Mouse (Mus musculus) small intestine, adult 2 months (tissue): Measurements from ENCODE around the gene Tmem106b. TPM values are rescaled to one million over a fixed set of nuclear protein-coding genes. Genes with fewer than 3 reads are reported as not detected.

Source experiments
- H3K27ac ChIP-seq: fragments of 200-500 bp; 2 replicates; pipeline ENCODE4 v1.5.1; 2012; ENCODE audit warnings: low read depth, low read length, control low read depth, inconsistent platforms; ENCODE audit not compliant: insufficient read depth
- H3K27me3 ChIP-seq: fragments of 200-500 bp; 2 replicates; pipeline ENCODE4 v1.6.1; 2012; ENCODE audit warnings: mild to moderate bottlenecking, moderate library complexity, low read length, inconsistent platforms; ENCODE audit not compliant: control insufficient read depth, insufficient read depth
- H3K36me3 ChIP-seq: fragments of 200-500 bp; 2 replicates; pipeline ENCODE4 v1.6.1; 2012; ENCODE audit warnings: mild to moderate bottlenecking, low read length, control low read depth, inconsistent platforms; ENCODE audit not compliant: control insufficient read depth, insufficient read depth
- H3K4me1 ChIP-seq: fragments of 200-500 bp; 2 replicates; pipeline ENCODE4 v1.6.1; 2012; ENCODE audit warnings: low read length, inconsistent platforms, mixed read lengths; ENCODE audit not compliant: control insufficient read depth, insufficient read depth, insufficient read length
- H3K4me3 ChIP-seq: fragments of 200-500 bp; 2 replicates; pipeline ENCODE4 v1.5.1; 2012; ENCODE audit warnings: low read depth, mild to moderate bottlenecking, control low read depth, inconsistent platforms, low read length, moderate library complexity
- CTCF ChIP-seq: fragments of 200-500 bp; IDR thresholded peaks from 2 replicates; pipeline ENCODE4 v1.5.1; 2012; ENCODE audit warnings: low read depth, mild to moderate bottlenecking, control low read depth, inconsistent platforms, low read length, moderate library complexity, mixed read lengths; ENCODE audit not compliant: insufficient replicate concordance, insufficient read length; ENCODE audit errors: extremely low read depth
- POLR2A ChIP-seq: fragments of 200-500 bp; IDR thresholded peaks from 2 replicates; pipeline ENCODE4 v1.6.1; 2012; ENCODE audit warnings: low read depth, mild to moderate bottlenecking, control low read depth, inconsistent platforms, low read length, moderate library complexity
- WGBS: fragments of 180-500 bp; shearing (Covaris S2); methylation state at CpG from one replicate; pipeline ENCODE4 v1.1.7; 2018; 5-methylcytosine and 5-hydroxymethylcytosine counted together
- polyA plus RNA-seq: library from polyadenylated mRNA; depleted of rRNA; stranded (reverse); fragments of >200 nt; gene quantifications from 2 replicates; pipeline ENCODE4 v1.2.3, GENCODE M21; 2012

Tmem106b gene
- polyA plus RNA-seq, 1 experiment, result 7.9 TPM

DNA sequence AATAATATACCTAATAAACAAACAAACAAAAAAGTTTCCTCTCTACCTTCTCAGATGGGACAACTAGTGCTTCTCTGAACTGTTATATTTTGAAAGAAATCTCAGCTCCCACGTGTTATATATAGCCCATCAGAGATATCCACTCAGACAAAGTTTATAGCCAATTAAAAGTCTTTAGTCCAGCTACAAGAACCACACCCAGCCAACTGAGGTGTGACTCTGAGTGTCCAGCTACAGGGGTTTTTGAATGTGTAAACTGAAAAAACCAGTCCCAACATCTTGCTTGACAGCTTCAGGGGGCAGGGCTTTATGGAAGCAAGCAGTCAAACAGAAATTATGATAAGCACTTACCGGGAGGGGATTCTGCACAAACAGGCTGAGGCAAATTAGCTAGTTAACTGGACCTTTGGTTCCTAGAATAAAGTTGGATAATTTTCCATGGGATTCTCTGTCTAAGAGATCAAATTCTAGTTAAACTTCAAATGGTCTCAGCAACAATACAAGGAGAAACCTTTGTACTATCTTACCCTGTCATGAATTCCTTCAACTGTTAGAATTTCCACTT, 6.8 kb upstream of the Tmem106b start:
- Histone ChIP-seq H3K27ac (no peak overlapping the region), H3K36me3 (no peaks in the 10 kb centered on the region), H3K4me3 (no peak overlapping the region), H3K4me1 (peaks cover 3% of the 10 kb centered on the region; the same call in 1 of the 2 replicates), H3K27me3 (no peaks in the 10 kb centered on the region)
- TF ChIP-seq POLR2A, result no peak
- TF ChIP-seq CTCF, result no peak
- 29% methylated on average over 2 of the region's 2 CpGs for whole genome bisulfite sequencing

DNA sequence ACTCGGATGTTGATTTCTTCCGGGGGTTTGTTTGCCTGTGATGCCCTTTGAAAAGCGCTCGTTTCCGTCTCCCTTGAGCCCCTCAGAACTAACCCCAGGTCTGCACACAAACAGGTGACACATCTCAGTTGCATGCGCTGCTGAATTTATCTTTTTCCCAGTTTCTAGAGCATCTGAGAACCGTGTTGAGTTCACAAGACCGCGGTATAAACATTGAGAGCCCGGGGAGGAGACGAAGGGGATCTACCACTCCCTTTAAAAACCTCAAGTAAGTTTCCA, 527 bp downstream of the Tmem106b start:
- H3K27ac ChIP-seq, result peak overlapping the region; percentile 68
- under 1% methylated on average over 11 of the region's 11 CpGs for WGBS
- H3K36me3 ChIP-seq, result peaks cover 9% of the 10 kb centered on the region
- H3K27me3 ChIP-seq, result no peaks in the 10 kb centered on the region
- TF ChIP-seq POLR2A (no peak), CTCF (no peak)
- peak overlapping the region; percentile 95 for H3K4me3 ChIP-seq
- peaks cover 4% of the 10 kb centered on the region; the same call in 1 of the 2 replicates for H3K4me1 ChIP-seq

DNA sequence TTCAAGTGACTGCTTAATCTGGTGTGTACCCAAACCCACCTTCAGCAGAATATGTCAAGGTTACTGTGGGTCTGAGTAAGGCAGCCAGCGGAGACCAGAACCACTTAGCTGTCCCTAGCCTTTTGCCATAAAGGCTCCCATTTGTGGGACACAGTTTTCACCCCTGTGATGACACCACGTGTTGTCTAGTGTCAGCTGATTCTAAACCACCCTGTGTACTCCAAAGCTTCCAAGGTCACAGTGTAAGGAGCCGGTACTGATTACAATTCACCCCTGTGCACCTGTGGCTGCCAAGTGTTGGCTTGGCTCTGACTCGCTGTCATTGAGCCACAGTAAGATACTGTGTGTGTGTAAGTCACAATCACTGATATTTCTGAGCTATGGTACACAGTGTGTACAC, 926 bp downstream of the Tmem106b start:
- Histone ChIP-seq H3K4me1 (peaks cover 4% of the 10 kb centered on the region; the same call in 1 of the 2 replicates), H3K27me3 (no peaks in the 10 kb centered on the region), H3K36me3 (peaks cover 9% of the 10 kb centered on the region), H3K27ac (0 out of 2 replicates have a peak overlapping the region, but pooled peaks have one; percentile 68), H3K4me3 (peak overlapping the region; percentile 95; the same call in 1 of the 2 replicates)
- WGBS, result 17% methylated on average over 4 of the region's 4 CpGs
- TF ChIP-seq POLR2A, result no peak
- TF ChIP-seq CTCF, result no peak

DNA sequence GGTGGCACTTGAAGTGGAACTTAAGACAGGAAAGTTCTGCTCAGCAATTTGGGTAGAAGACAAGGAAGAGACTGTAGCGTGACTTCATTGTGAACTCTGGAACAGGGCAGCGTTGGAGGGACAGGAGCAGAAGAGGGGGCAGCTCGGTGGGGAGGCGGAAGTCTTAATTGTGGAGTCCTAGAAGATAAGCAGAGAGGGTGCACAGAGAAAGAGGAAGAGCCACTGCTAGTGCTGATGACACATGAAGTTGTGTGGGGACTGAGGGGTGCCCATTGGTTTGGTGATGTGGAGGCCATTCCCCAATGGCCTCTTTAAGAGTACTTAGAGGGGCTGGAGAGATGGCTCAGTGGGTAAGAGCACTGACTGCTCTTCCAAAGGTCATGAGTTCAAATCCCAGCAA, 3.5 kb downstream of the Tmem106b start:
- WGBS, result 96% methylated on average over 4 of the region's 4 CpGs
- Histone ChIP-seq H3K4me3 (no peak overlapping the region), H3K27me3 (no peaks in the 10 kb centered on the region), H3K36me3 (peaks cover 15% of the 10 kb centered on the region), H3K4me1 (peaks cover 4% of the 10 kb centered on the region; the same call in 1 of the 2 replicates), H3K27ac (no peak overlapping the region)
- TF ChIP-seq CTCF, result no peak
- TF ChIP-seq POLR2A, result no peak

DNA sequence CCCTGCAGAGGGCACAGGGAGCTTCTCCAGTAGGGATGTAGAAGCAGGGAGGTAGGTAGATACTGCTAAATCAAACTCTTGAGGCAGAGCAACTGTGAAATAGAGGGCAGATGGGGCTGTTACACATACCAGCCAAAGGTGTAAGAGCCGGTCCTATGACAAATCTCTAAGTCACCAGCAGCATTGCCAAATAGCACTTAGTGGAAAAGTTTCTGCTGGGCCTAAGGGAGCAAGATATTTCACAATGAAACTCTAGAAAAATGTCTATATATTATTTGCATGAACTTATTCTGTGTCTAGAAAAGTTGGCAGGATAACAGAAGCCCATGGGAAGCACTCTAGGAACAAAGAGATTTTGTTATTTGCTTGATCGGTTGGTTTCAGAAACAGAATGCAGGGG, 4.3 kb downstream of the Tmem106b start:
- Histone ChIP-seq H3K36me3 (peaks cover 19% of the 10 kb centered on the region), H3K4me1 (peaks cover 4% of the 10 kb centered on the region; the same call in 1 of the 2 replicates), H3K4me3 (no peak overlapping the region), H3K27ac (no peak overlapping the region), H3K27me3 (no peaks in the 10 kb centered on the region)
- TF ChIP-seq CTCF (no peak), POLR2A (no peak)
- 69% methylated on average over 2 of the region's 2 CpGs for WGBS

DNA sequence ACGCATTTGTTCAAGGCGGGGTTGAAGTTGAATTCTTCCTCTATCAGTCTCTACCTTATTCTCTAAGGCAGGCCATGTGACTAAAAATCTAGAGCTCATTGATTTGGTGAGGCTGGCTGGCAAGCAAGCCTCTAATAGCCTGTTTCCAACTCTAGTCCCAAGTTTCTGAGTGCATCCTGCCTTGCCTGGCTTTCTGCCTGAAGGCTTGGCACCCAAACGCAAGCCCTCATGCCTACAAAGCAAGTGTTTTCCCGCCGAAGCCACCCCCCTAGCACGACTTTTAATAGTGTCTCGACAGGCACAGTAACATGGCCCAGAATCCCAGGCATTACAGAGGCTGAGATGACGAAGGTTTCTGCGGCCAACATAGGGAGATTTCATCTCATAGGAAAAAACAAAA, 13.3 kb downstream of the Tmem106b start:
- TF ChIP-seq CTCF (no peak), POLR2A (no peak)
- WGBS, result 88% methylated on average over 9 of the region's 9 CpGs

DNA sequence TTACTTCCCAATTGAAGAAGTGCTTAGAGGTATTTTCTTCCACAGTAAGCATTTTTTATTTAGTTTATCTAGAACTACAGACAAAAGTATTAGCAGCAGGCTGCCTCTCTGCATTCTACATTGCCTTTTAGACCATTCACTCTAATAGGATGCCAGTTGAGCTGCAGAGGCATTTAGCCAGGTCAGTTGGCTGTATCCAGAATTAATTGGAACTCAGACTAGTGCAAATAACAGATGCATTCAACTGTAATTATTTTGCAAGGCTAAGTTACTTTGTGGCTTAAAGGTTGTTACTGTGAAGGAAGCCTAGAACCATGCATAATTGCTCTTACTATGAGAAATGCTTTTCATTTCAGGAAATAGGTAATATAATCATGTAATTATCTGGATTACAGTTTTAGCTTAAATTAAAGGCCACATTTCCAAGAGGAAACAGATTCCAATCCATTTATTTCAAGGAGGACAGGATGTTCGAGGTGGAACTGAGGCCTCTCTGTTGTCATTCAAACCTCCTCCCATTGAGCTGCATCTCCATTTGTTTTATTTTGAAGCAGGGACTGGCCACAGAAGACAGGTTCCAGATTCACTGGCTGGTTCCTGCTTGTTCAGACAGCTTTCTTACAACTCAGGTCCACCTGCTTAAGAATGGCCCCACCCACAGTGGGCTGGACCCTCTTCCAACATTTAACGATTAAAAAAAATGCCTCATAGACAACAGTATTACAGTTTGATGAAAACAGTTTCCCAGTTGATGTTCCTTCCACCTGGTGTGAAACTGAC, 27.3 kb downstream of the Tmem106b start:
- H3K36me3 ChIP-seq, result no peaks in the 10 kb centered on the region
- 82% methylated on average over 2 of the region's 2 CpGs for whole genome bisulfite sequencing

More for the DNA sequence above, 13.3 kb downstream of the Tmem106b start:
- no peak overlapping the region for H3K27ac ChIP-seq
- H3K27me3 ChIP-seq, result no peaks in the 10 kb centered on the region
- H3K4me1 ChIP-seq, result no peaks in the 10 kb centered on the region
- H3K4me3 ChIP-seq, result no peak overlapping the region
- H3K36me3 ChIP-seq, result peaks cover 44% of the 10 kb centered on the region

More for the DNA sequence above, 27.3 kb downstream of the Tmem106b start:
- no peaks in the 10 kb centered on the region for H3K4me1 ChIP-seq
- no peak overlapping the region for H3K27ac ChIP-seq
- H3K27me3 ChIP-seq, result no peaks in the 10 kb centered on the region
- H3K4me3 ChIP-seq, result no peak overlapping the region
- no peak for TF ChIP-seq CTCF
- no peak for TF ChIP-seq POLR2A
